Mouse (Mus musculus): Measurements from ENCODE around the gene Noxa1. TPM values are rescaled to one million over a fixed set of nuclear protein-coding genes. Genes with fewer than 3 reads are reported as not detected.

The Noxa1 gene
- polyA plus RNA-seq (2015; fragmentation: Nextera tagmentation; extraction: Ambion mirVana), result 0.39 and 0.65 TPM in 2 replicates

DNA sequence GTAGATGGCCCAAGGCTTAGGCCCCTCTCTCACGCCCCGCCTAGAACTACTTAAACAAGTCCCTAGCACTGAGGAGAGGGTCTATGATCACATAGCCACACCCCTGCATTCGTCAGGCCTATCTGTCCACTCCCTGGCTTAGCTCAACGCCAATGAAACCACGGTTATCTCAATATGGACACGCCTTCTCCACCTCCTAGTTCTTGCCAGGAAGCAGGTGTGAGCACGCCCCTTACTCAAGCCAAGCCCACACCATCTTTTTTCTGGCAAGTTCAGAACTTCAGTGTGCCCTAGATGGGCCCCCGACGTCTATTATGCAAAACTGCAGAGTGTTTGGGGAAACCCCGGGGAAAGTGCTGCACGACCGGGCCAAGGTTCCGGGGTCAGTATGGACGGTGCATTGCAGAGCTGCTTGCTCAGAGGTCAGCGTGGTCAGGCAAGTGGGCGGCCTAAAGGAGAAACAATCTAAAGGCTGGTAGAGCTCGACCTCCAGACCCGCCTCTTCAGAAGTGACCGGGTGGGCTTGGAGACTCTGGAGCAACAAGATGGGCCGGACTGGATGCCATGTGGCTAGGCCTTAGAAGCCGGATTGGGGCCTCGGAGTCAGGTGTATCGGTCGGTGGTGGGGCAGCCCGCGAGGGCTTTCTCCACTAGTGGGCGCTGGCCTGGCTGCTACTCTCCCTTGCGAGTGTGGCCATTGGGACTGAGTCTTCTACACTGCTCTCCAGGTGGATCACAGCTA is at the start of gene Noxa1:
TSS of gene Noxa1 (minus strand) at position 41 of the 742 bp plus-strand sequence.
- peak; percentile 86 for ATAC-seq (ENCODE audit: low FRiP score, low TSS enrichment)
- no peaks in the 10 kb centered on the region for H3K4me1 ChIP-seq (ENCODE audit: insufficient read depth, low read length)
- WGBS, result 51% methylated on average over 28 of the region's 28 CpGs
- no peak within 1 kb of the TSS for H3K27ac ChIP-seq (ENCODE audit: low read length)
- H3K9me3 ChIP-seq (ENCODE audit: low read length), result no peaks in the 10 kb centered on the region
- peak within 1 kb of the TSS; percentile 40 for H3K4me2 ChIP-seq (replicated peaks; ENCODE audit: low read depth, low read length)
- H3K4me3 ChIP-seq (ENCODE audit: low read length), result peak within 1 kb of the TSS; percentile 16
- H3K9ac ChIP-seq (replicated peaks; ENCODE audit: low read length), result no peak within 1 kb of the TSS
- H3K27me3 ChIP-seq (ENCODE audit: insufficient read depth, low read length), result no peaks in the 10 kb centered on the region
- no peaks in the 10 kb centered on the region for H3K36me3 ChIP-seq (ENCODE audit: insufficient read depth, low read length)

DNA sequence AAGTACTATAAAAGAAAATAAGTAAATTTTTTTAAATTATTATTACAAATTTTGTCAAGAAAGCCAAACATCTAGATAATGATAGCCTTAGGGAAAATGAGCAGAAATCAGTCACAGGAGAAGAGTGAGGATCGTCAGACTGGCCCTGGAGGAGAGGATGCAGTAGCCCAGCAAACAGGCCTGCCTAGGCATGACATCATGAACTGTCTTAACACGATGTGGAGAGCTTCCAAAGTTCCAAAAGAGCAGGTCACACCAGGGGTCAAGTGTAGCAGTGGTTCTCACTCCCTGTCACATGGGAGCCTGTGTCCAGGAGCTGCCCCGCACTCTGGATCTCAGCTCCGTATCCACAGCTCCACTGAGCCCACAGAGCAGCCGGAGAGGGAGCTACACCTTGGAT is 47.0 kb upstream of the Noxa1 start:
- Histone ChIP-seq H3K27me3 (ENCODE audit: insufficient read depth, low read length) (no peaks in the 10 kb centered on the region), H3K9ac (replicated peaks; ENCODE audit: low read length) (no peak overlapping the region), H3K4me3 (ENCODE audit: low read length) (no peak overlapping the region), H3K36me3 (ENCODE audit: insufficient read depth, low read length) (no peaks in the 10 kb centered on the region), H3K4me1 (ENCODE audit: insufficient read depth, low read length) (no peaks in the 10 kb centered on the region), H3K9me3 (ENCODE audit: low read length) (peaks cover 3% of the 10 kb centered on the region), H3K4me2 (replicated peaks; ENCODE audit: low read depth, low read length) (no peak overlapping the region), H3K27ac (ENCODE audit: low read length) (no peak overlapping the region)
- ATAC-seq (ENCODE audit: low FRiP score, low TSS enrichment), result no peak
- 77% methylated on average over 5 of the region's 5 CpGs for WGBS

DNA sequence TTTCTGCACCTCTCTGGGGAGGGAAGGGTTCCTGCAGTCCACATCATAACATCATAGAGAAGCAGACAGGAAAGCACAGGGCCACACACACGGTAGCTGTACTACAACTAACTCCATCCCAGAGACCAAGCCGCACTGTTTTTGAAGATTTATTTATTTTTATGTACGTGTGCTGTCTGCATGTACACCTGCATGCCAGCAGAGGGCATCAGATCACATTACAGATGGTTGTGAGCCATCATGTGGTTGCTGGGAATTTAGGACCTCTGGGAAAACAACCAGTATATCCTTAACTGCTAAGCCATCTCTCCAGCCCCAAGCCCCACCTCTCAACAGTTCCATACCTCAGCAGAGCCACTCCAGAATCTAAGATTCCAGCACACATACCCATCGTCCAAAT is 46.2 kb upstream of the Noxa1 start:
- H3K36me3 ChIP-seq (ENCODE audit: insufficient read depth, low read length), result no peaks in the 10 kb centered on the region
- no peak overlapping the region for H3K9ac ChIP-seq (replicated peaks; ENCODE audit: low read length)
- no peak for ATAC-seq (ENCODE audit: low FRiP score, low TSS enrichment)
- H3K4me3 ChIP-seq (ENCODE audit: low read length), result no peak overlapping the region
- no peak overlapping the region for H3K4me2 ChIP-seq (replicated peaks; ENCODE audit: low read depth, low read length)
- no peaks in the 10 kb centered on the region for H3K4me1 ChIP-seq (ENCODE audit: insufficient read depth, low read length)
- peaks cover 3% of the 10 kb centered on the region for H3K9me3 ChIP-seq (ENCODE audit: low read length)
- 76% methylated on average over 4 of the region's 4 CpGs for WGBS
- H3K27ac ChIP-seq (ENCODE audit: low read length), result no peak overlapping the region
- H3K27me3 ChIP-seq (ENCODE audit: insufficient read depth, low read length), result no peaks in the 10 kb centered on the region

DNA sequence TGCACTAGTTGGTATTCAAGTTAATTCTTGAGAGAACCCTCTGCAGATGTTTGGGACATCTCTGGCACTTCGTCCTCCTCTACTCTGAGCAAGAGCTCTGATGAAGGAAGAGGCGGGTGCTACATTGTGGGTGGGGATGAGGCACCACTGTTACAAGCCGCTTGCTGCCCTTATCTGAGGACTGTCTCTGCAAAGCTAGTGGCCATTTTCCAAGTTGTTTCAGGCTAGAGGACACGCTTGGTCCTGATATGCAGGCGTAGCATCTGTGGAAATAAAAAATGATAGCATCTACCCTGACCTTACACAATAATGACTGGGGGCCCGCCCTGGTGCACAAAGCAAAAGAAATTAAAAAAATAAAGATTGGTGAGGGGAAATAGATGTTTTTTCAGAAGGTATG is 42.9 kb upstream of the Noxa1 start:
- no peak overlapping the region for H3K4me2 ChIP-seq (replicated peaks; ENCODE audit: low read depth, low read length)
- no peaks in the 10 kb centered on the region for H3K36me3 ChIP-seq (ENCODE audit: insufficient read depth, low read length)
- peaks cover 3% of the 10 kb centered on the region for H3K9me3 ChIP-seq (ENCODE audit: low read length)
- no peak overlapping the region for H3K4me3 ChIP-seq (ENCODE audit: low read length)
- H3K4me1 ChIP-seq (ENCODE audit: insufficient read depth, low read length), result no peaks in the 10 kb centered on the region
- H3K27ac ChIP-seq (ENCODE audit: low read length), result no peak overlapping the region
- H3K9ac ChIP-seq (replicated peaks; ENCODE audit: low read length), result no peak overlapping the region
- no peaks in the 10 kb centered on the region for H3K27me3 ChIP-seq (ENCODE audit: insufficient read depth, low read length)
- ATAC-seq (ENCODE audit: low FRiP score, low TSS enrichment), result no peak
- 83% methylated on average over 6 of the region's 6 CpGs for WGBS

DNA sequence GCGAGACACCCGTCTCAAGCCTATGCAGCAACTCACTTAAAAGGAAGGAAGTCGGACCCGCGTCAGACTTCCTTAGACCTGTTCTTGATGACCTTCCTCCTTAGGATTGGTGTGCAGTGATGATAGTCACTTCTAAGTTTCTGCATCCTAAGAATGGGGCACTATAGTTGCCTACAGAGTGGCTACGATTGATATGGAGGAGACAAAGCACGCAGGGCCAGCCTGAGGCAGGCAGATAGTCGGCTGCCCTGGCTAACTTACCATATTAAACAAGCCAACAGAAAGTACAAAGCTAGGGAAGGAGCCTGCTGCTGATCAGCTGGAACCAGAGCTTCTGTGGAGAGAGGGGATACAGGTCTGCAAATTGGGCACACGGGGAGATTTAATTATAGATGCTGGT is 36.7 kb upstream of the Noxa1 start:
- Histone ChIP-seq H3K9ac (replicated peaks; ENCODE audit: low read length) (no peak overlapping the region), H3K9me3 (ENCODE audit: low read length) (no peaks in the 10 kb centered on the region), H3K4me1 (ENCODE audit: insufficient read depth, low read length) (peaks cover 17% of the 10 kb centered on the region), H3K36me3 (ENCODE audit: insufficient read depth, low read length) (no peaks in the 10 kb centered on the region), H3K4me2 (replicated peaks; ENCODE audit: low read depth, low read length) (no peak overlapping the region), H3K27me3 (ENCODE audit: insufficient read depth, low read length) (no peaks in the 10 kb centered on the region), H3K27ac (ENCODE audit: low read length) (no peak overlapping the region), H3K4me3 (ENCODE audit: low read length) (no peak overlapping the region)
- ATAC-seq (ENCODE audit: low FRiP score, low TSS enrichment), result no peak
- 76% methylated on average over 9 of the region's 9 CpGs for WGBS

DNA sequence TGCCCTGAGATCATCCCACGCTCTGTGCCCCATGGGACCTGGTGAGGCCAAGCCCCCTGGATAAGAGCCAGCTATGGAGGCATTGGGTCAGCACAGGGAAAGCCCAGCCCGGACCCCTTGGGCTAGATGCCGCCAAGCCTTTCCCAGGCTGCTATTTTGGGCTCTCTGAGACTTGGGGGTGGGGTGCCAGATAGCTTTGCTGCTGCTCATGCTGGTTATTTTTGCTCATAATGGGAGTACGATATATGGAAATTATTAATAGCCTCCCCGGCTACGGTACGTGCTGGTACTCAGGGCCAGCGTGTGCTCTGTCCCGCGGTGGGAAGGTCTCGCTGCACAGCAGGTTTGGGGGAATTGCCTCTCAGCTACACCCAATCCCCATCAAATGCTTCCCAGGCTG is 33.1 kb upstream of the Noxa1 start:
- Histone ChIP-seq H3K36me3 (ENCODE audit: insufficient read depth, low read length) (no peaks in the 10 kb centered on the region), H3K4me3 (ENCODE audit: low read length) (no peak overlapping the region), H3K9ac (replicated peaks; ENCODE audit: low read length) (peak overlapping the region; percentile 37; the same call in 1 of the 2 replicates), H3K9me3 (ENCODE audit: low read length) (no peaks in the 10 kb centered on the region), H3K4me2 (replicated peaks; ENCODE audit: low read depth, low read length) (no peak overlapping the region), H3K27me3 (ENCODE audit: insufficient read depth, low read length) (no peaks in the 10 kb centered on the region), H3K4me1 (ENCODE audit: insufficient read depth, low read length) (peaks cover 27% of the 10 kb centered on the region), H3K27ac (ENCODE audit: low read length) (peak overlapping the region; percentile 27; the same call in 1 of the 2 replicates)
- WGBS, result 72% methylated on average over 11 of the region's 11 CpGs
- ATAC-seq (ENCODE audit: low FRiP score, low TSS enrichment), result no peak

DNA sequence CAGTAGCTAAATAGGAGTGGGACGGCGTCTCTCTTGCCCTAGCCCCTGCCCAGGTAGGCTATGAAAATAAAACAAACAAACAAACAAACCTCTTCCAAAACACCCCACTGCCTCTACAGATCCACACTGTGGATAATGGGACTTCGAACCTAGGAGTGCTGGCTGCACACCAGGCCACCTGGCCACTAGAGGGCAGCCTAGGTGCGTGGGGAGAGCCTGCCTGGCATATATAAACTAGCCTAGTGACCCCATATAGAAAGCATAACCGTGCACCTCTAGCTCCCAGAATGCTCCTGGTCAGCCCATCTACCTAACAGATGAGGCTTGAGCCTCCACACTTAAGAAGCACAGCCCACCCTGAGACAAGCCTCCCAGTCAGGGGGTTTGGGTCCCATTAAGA is 32.3 kb upstream of the Noxa1 start:
- H3K9me3 ChIP-seq (ENCODE audit: low read length), result no peaks in the 10 kb centered on the region
- H3K27me3 ChIP-seq (ENCODE audit: insufficient read depth, low read length), result no peaks in the 10 kb centered on the region
- peak; percentile 46; the same call in 1 of the 2 replicates for ATAC-seq (ENCODE audit: low FRiP score, low TSS enrichment)
- 41% methylated on average over 5 of the region's 5 CpGs for whole genome bisulfite sequencing
- peaks cover 27% of the 10 kb centered on the region for H3K4me1 ChIP-seq (ENCODE audit: insufficient read depth, low read length)
- H3K27ac ChIP-seq (ENCODE audit: low read length), result peak overlapping the region; percentile 58
- peak overlapping the region; percentile 24; the same call in 1 of the 2 replicates for H3K9ac ChIP-seq (replicated peaks; ENCODE audit: low read length)
- no peak overlapping the region for H3K4me2 ChIP-seq (replicated peaks; ENCODE audit: low read depth, low read length)
- H3K36me3 ChIP-seq (ENCODE audit: insufficient read depth, low read length), result no peaks in the 10 kb centered on the region
- no peak overlapping the region for H3K4me3 ChIP-seq (ENCODE audit: low read length)

DNA sequence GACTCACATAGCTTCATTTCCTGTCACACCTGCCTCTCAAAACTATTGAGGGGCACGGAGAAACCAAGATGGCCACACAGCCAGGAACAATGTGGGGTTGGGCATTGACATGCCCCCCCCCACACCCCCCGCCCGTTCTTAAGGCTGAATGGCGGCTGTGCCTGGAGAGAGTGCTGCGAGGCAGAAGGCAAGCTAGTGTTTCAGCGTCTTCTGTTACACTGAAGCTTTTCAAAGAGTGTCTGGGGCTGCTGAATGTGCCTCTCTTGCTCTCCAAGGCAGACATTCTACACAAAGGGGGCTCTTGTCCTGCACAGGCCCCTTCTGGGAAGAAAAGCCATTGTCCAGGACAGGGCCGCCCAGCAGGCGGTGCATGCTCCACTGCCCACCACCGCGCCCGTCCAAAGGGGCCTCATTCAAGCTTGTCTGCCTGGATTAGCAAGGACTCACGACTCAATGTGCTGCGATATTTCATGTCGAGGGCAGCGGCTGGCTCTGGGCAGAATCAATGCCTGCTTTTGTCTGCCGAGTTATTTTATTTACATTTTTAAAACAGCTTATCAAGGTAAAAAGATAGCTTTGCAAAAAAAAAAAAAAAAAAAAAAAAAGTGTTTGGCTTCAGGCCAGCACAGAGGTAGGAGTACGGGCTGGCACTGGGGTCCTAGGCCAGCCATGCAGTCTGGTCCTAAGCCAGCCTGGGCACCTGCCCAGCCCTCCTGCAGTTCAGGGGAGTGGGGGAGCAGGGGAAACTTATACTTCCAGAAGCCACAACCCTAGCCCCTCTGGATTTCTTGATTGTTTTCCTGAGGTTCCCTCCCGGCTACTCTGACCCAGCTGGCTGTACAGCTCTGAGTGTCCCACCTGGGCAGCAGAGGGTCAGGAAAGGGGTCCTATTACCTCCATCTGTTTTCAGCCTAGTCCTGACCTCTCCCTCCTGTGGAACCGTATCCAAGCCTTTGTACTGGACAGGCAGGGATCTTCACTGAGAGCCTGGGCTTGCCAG is 31.4 kb upstream of the Noxa1 start:
- WGBS, result 39% methylated on average over 19 of the region's 19 CpGs
- Histone ChIP-seq H3K4me2 (replicated peaks; ENCODE audit: low read depth, low read length) (no peak overlapping the region), H3K27ac (ENCODE audit: low read length) (peak overlapping the region; percentile 81), H3K4me3 (ENCODE audit: low read length) (no peak overlapping the region), H3K36me3 (ENCODE audit: insufficient read depth, low read length) (no peaks in the 10 kb centered on the region), H3K9ac (replicated peaks; ENCODE audit: low read length) (peak overlapping the region; percentile 24), H3K4me1 (ENCODE audit: insufficient read depth, low read length) (peaks cover 27% of the 10 kb centered on the region), H3K27me3 (ENCODE audit: insufficient read depth, low read length) (no peaks in the 10 kb centered on the region), H3K9me3 (ENCODE audit: low read length) (no peaks in the 10 kb centered on the region)
- ATAC-seq (ENCODE audit: low FRiP score, low TSS enrichment), result peak; percentile 67

DNA sequence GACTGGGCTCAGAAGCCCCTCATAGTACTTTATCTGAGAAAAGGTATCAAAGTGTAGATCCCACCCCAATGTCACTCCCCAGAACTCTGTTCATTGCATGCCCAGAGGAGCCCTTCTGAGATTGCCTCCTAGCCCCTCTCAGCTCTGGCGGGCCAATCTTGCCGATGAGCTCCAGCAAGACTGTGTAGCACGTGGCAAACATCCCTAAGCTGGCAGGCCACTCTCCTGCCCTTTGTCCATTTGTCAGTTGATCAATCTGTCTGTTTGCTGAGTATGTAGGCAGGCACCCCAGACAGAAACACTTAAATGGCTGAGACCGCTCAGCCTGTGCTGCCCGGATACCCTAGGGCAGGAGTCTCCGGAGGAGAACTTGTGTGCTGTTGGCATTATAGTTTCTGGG is 30.2 kb upstream of the Noxa1 start:
- ATAC-seq (ENCODE audit: low FRiP score, low TSS enrichment), result no peak

More for the DNA sequence above, 30.2 kb upstream of the Noxa1 start:
- H3K9me3 ChIP-seq (ENCODE audit: low read length), result no peaks in the 10 kb centered on the region
- H3K9ac ChIP-seq (replicated peaks; ENCODE audit: low read length), result no peak overlapping the region
- H3K4me3 ChIP-seq (ENCODE audit: low read length), result no peak overlapping the region
- no peak overlapping the region for H3K4me2 ChIP-seq (replicated peaks; ENCODE audit: low read depth, low read length)
- H3K27ac ChIP-seq (ENCODE audit: low read length), result no peak overlapping the region; the same call in 1 of the 2 replicates
- 90% methylated on average over 6 of the region's 6 CpGs for WGBS
- H3K36me3 ChIP-seq (ENCODE audit: insufficient read depth, low read length), result no peaks in the 10 kb centered on the region
- H3K27me3 ChIP-seq (ENCODE audit: insufficient read depth, low read length), result no peaks in the 10 kb centered on the region
- H3K4me1 ChIP-seq (ENCODE audit: insufficient read depth, low read length), result peaks cover 27% of the 10 kb centered on the region

All from kidney, embryonic 16.5 days (tissue).